Mouse (Mus musculus) limb, embryonic 15.5 days (tissue): ENCODE measurements at regions not wholly inside any gene's neighbourhood (a gene's known extent, or its start where the extent isn't known, plus 50 kb on each side); places are given as distances from the start of the nearest gene placed in this dataset.

Experiments
- ATAC-seq: fragments of 200-750 bp; cut with Nextera tagmentation; 2 replicates; pipeline ENCODE4 v1.8.0; 2017; ENCODE audit warnings: low read depth, moderate TSS enrichment; ENCODE audit not compliant: insufficient number of reproducible peaks, low FRiP score, low TSS enrichment
- H3K27ac ChIP-seq: fragments of 300-500 bp; sonication (generic); 2 replicates; pipeline ENCODE4 v1.5.1; 2015; ENCODE audit warnings: moderate library complexity, mild to moderate bottlenecking, inconsistent platforms
- H3K27me3 ChIP-seq: fragments of 300-500 bp; sonication (generic); 2 replicates; pipeline ENCODE4 v1.6.1; 2015; ENCODE audit warnings: inconsistent platforms
- H3K36me3 ChIP-seq: fragments of 300-500 bp; sonication (generic); 2 replicates; pipeline ENCODE4 v1.6.1; 2015; ENCODE audit warnings: inconsistent platforms
- H3K4me1 ChIP-seq: fragments of 300-500 bp; sonication (generic); 2 replicates; pipeline ENCODE4 v1.6.1; 2015; ENCODE audit warnings: inconsistent platforms
- H3K4me2 ChIP-seq: fragments of 300-500 bp; sonication (generic); 2 replicates; pipeline ENCODE4 v1.6.1; 2015; ENCODE audit warnings: mild to moderate bottlenecking, inconsistent platforms
- H3K4me3 ChIP-seq: fragments of 300-500 bp; sonication (generic); 2 replicates; pipeline ENCODE4 v1.5.1; 2015; ENCODE audit warnings: mild to moderate bottlenecking, inconsistent platforms
- H3K9ac ChIP-seq: fragments of 300-500 bp; sonication (generic); 2 replicates; pipeline ENCODE4 v1.6.1; 2015; ENCODE audit warnings: inconsistent platforms
- H3K9me3 ChIP-seq: fragments of 300-500 bp; sonication (generic); 2 replicates; pipeline ENCODE4 v1.6.1; 2016; ENCODE audit warnings: inconsistent platforms
- WGBS: fragments of 180-500 bp; shearing (Covaris S2); methylation state at CpG from one replicate; pipeline ENCODE4 v1.1.7; 2015; 5-methylcytosine and 5-hydroxymethylcytosine counted together

DNA sequence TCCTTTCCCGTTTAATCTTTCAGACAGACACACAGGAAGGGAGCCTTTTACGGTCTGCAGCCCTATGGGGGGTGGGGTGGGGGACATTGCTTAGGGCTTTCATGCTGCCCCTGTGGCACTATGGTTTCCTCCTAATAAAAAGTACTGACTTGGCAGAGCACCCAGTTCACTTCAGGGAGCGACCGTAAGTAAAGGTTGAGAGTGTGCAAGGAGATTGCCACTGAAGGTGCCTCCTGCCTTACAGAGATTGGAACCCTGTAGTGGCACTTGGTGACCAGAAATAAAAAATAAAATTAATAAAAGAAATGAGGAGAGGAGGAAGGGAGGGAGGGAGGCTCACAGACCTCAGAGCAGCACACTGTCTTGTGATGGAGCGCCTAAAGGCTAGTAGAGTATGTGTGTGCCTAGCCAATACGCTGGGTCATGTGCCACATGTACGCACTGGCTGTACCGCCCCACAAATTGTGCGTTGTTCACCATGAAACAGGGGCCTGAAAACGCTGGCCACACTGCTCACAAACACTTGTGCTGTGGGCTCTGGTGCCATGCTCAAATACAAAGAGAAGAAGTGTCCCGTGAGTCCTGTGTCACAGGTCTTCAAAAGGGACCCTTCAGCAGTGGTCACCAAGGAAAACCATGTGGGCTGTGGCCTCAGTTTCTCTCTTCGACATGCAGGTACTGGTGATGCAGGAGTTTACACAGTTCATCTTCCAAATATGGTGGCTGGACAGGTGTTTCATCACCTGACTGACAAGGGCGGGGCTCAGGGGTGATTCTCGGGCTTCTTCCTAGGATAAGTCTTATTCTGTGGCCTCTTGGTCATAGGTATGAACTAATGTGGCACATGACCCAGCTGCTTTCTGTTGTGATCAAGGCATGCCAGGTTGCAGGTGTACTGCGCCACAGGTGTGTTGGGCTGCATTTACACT is 250.5 kb upstream of the Irx4 start:
- Histone ChIP-seq H3K9ac (no peak overlapping the region), H3K27me3 (no peaks in the 10 kb centered on the region), H3K4me3 (no peak overlapping the region), H3K4me1 (peaks cover 12% of the 10 kb centered on the region; the same call in 1 of the 2 replicates), H3K4me2 (peak overlapping the region; percentile 8), H3K36me3 (no peaks in the 10 kb centered on the region), H3K27ac (no peak overlapping the region), H3K9me3 (no peaks in the 10 kb centered on the region)
- no peak for ATAC-seq
- 69% methylated on average over 15 of the region's 15 CpGs for WGBS

DNA sequence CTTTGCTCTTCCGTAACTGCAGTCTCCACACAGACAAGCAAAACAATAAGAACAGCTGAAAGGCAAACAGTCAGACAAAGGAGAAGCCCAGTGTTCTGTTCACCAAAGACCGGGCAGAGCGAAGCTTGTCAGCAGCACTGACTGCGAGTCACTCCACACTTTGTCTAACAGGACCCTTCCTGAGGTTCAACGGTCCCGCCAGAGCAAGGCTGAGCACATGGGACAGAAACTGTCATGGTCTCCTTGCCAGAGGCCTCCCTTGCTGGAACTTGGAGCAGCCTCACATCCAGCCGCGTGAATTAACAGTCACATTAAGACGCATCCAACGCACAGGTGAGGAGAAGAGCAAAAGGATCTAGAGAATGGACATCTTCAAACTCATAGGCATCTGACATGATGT is 241.1 kb upstream of the Irx4 start:
- H3K4me1 ChIP-seq = no peaks in the 10 kb centered on the region
- H3K27me3 ChIP-seq = no peaks in the 10 kb centered on the region
- no peak overlapping the region for H3K9ac ChIP-seq
- H3K27ac ChIP-seq = no peak overlapping the region
- no peak for ATAC-seq
- H3K4me2 ChIP-seq = no peak overlapping the region
- WGBS = 89% methylated on average over 10 of the region's 10 CpGs
- no peaks in the 10 kb centered on the region for H3K9me3 ChIP-seq
- H3K4me3 ChIP-seq = no peak overlapping the region
- no peaks in the 10 kb centered on the region for H3K36me3 ChIP-seq

DNA sequence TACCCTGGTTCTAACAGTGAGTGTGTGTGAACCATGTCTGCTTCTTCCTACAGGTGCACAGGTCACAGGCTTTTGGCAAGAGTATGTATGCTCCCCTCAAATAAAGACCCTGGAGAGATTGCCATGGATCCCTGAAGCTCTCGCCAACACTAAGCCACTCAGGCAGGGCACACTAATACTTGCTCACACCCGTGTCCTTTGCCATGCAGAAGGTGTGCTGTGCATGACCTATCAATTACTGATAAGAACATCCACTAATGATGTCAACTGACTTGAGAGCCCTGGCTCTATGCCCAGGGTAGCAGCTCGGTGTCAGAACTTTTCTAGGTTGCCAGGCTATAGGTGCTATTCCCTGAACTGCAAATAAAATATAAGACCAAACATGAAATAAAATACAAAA is 229.1 kb upstream of the Irx4 start:
- no peak for ATAC-seq
- H3K4me3 ChIP-seq = no peak overlapping the region
- no peaks in the 10 kb centered on the region for H3K36me3 ChIP-seq
- 0 out of 2 replicates have a peak, but pooled peaks cover 3% of the 10 kb centered on the region for H3K27me3 ChIP-seq
- no peak overlapping the region for H3K9ac ChIP-seq
- H3K27ac ChIP-seq = no peak overlapping the region
- H3K4me1 ChIP-seq = no peaks in the 10 kb centered on the region
- no peak overlapping the region for H3K4me2 ChIP-seq
- WGBS = 66% methylated on average over 3 of the region's 3 CpGs
- H3K9me3 ChIP-seq = no peaks in the 10 kb centered on the region

DNA sequence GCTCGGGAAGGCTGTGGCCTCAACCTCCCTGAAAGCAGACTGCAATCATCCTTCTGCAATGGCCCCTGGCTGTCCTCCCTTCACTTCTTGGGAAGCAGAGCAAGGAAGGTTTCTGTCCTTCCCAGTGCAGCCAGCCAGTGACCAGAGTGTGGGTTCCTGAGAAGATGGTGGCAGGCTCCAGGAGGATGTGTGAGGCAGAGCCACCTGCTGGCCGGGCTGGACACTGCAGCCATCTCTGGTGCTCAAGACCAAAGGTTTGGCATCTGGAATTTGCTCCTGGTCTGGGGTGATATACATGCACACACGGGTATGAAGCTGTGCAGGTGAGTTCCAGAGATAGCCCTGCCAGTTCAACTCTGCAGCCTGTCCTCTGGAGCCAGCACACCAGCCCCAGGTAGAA is 227.2 kb upstream of the Irx4 start:
- no peak for ATAC-seq
- Histone ChIP-seq H3K27me3 (0 out of 2 replicates have a peak, but pooled peaks cover 3% of the 10 kb centered on the region), H3K9ac (no peak overlapping the region), H3K36me3 (no peaks in the 10 kb centered on the region), H3K4me3 (no peak overlapping the region), H3K4me1 (no peaks in the 10 kb centered on the region), H3K4me2 (no peak overlapping the region), H3K27ac (no peak overlapping the region), H3K9me3 (no peaks in the 10 kb centered on the region)
- WGBS = 31% methylated on average over 3 of the region's 3 CpGs

DNA sequence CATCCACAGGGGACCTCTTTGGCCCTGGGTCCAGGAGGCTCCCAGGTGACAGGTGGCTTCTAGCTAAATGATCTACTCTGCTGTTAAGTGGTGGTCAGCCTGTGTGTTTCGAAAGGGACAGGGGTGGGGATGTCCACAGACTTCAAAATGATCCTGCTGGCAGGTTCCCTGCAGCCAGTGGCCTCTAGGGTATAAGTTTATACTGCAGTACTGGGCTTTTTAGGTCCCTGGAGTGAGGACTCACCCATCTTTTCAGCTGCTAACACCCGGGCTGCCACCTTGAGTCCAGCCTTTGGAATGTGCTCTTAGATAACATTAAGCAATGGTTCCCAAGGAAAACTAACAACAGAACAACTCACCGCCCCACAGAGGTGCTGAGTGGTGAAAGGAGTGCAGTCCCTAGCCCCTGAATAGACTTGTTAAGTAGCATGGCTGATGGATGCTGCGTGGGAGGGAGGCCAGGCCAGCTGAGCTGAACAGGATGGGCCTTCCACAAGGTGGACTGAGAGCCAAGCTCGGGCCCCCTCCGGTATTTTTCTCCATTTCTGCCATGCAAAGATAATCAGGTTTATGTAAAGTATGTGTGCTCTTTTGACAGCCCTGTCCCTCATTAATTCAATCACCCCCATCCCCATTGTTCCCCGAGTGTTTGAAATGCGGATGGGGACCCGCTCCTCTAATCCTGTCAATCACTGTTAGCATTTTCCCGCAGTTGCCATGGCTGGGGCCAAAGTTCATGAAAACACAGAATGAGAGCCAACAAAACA is 226.0 kb upstream of the Irx4 start:
- Histone ChIP-seq H3K27me3 (0 out of 2 replicates have a peak, but pooled peaks cover 3% of the 10 kb centered on the region), H3K4me3 (no peak overlapping the region), H3K4me1 (no peaks in the 10 kb centered on the region), H3K9ac (no peak overlapping the region), H3K4me2 (no peak overlapping the region), H3K9me3 (no peaks in the 10 kb centered on the region), H3K27ac (no peak overlapping the region), H3K36me3 (no peaks in the 10 kb centered on the region)
- ATAC-seq = no peak
- WGBS = 39% methylated on average over 10 of the region's 10 CpGs

DNA sequence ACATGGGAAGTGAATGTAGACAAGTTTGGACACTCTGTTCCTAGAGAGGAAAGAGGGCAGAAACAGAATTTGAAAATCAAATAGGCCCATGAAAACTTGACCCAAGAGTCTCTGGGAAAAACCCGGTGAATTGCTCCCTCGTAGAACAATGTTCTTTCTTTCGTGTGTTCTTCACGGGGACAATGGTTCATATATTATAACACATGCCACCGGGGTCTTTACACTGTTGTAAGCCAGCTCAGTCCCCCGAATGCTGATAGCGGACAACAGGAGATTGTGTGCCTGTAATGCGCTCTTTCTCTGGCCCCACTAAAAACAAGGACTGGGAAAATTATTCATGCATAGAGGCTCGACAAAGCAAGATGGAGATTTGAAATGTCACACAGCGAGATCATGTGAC is 225.4 kb upstream of the Irx4 start:
- Histone ChIP-seq H3K9me3 (no peaks in the 10 kb centered on the region), H3K4me1 (no peaks in the 10 kb centered on the region), H3K9ac (no peak overlapping the region), H3K4me2 (no peak overlapping the region), H3K4me3 (no peak overlapping the region), H3K27me3 (0 out of 2 replicates have a peak, but pooled peaks cover 3% of the 10 kb centered on the region), H3K27ac (no peak overlapping the region), H3K36me3 (no peaks in the 10 kb centered on the region)
- no peak for ATAC-seq
- 84% methylated on average over 10 of the region's 10 CpGs for WGBS

DNA sequence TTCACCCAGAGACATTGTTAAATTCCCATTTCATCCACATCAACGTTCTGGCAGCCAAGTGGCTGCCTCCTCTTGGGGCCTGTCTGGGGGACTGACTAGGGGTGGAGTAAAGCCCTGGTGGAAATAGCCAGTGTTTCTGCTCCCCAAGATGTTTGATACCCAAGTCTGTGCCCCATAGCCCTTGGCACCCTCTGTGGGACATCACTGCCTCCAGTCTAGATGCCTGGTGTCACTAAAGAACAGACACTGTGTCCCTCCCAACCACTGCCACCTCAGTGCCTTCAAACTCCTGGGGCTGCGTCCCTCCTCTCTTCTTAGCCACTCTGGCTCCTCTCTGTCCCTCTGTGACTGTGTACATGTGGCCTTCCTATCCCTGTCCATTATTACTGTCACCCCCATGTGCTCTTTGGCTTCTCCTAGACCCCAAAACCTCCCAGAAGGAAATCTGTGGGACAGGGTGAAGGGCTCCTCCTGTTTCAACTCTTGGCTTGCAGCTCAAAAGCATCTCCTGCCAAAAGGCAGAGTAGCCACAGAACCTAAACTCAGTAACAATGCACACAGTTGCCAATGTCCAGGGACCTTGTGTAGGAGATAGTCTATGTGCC is 224.8 kb upstream of the Irx4 start:
- H3K4me3 ChIP-seq = no peak overlapping the region
- no peaks in the 10 kb centered on the region for H3K4me1 ChIP-seq
- H3K9me3 ChIP-seq = no peaks in the 10 kb centered on the region
- H3K9ac ChIP-seq = no peak overlapping the region
- 0 out of 2 replicates have a peak, but pooled peaks cover 3% of the 10 kb centered on the region for H3K27me3 ChIP-seq
- no peak for ATAC-seq
- no peaks in the 10 kb centered on the region for H3K36me3 ChIP-seq
- H3K27ac ChIP-seq = no peak overlapping the region
- 62% methylated on average over 2 of the region's 2 CpGs for WGBS
- H3K4me2 ChIP-seq = no peak overlapping the region

DNA sequence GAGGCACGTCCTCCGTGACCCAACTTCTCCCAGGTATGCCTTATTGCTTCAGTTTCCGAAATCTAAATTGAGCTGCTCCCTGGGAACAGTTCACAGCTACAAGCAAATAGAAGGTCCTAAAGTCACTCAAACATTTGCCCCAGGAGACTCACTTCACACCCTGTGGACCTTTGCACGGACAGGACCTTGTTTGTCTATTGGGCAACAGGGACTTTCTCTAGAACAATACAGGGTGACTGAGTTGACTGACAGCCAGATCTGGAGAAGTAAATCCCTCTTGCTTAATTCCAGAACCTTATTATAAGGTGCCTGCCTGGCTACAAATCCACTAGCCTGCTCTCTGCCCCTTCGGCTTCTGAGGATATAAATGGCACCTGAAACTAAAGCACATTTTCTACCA is 220.5 kb upstream of the Irx4 start:
- Histone ChIP-seq H3K4me2 (no peak overlapping the region), H3K27me3 (0 out of 2 replicates have a peak, but pooled peaks cover 3% of the 10 kb centered on the region), H3K4me3 (no peak overlapping the region), H3K4me1 (no peaks in the 10 kb centered on the region), H3K36me3 (no peaks in the 10 kb centered on the region), H3K9ac (no peak overlapping the region), H3K27ac (no peak overlapping the region), H3K9me3 (no peaks in the 10 kb centered on the region)
- ATAC-seq = no peak
- WGBS = 75% methylated on average over 5 of the region's 5 CpGs

DNA sequence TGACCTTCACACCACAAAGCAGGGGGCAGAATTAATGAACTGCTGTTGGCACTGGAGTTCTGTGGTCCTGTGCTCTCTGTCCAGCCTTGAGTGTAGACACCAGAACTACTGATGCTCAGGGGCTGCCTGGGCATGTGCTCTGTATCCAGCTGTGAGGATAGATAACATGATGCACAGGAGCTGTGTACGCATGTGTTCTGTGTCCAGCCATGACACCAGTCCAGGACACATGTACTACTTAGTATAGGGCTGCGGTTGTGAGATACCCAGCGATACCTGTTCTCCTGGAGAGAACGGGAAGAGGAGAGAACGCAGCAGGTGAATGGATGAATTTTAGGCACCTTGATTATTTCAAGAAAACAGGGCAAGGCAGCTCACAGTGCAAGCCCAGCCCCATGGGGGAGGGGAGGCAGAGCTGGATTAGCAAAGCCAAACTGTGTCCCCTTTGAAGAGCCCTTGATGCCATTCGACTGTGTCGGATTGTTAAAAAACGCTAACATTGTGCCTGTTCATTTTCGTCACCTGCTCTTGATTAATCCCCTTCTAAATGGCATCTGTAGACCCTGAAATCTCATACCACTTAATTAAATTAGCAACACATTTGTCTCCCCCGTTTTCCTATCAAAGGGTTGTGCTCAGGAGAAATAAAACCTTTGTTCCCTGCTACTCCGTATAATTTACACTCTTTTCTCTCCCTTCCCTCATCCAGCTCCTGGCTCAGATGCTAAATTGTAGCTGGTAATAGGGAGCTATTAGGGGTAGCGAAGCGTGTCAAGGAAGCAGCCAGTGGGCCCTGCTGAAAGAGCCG is 218.8 kb upstream of the Irx4 start:
- WGBS = 32% methylated on average over 14 of the region's 14 CpGs
- H3K4me2 ChIP-seq = no peak overlapping the region
- no peak overlapping the region for H3K4me3 ChIP-seq
- no peaks in the 10 kb centered on the region for H3K36me3 ChIP-seq
- no peak overlapping the region for H3K9ac ChIP-seq
- H3K27ac ChIP-seq = no peak overlapping the region
- ATAC-seq = no peak
- no peaks in the 10 kb centered on the region for H3K9me3 ChIP-seq
- no peaks in the 10 kb centered on the region for H3K27me3 ChIP-seq
- no peaks in the 10 kb centered on the region for H3K4me1 ChIP-seq

DNA sequence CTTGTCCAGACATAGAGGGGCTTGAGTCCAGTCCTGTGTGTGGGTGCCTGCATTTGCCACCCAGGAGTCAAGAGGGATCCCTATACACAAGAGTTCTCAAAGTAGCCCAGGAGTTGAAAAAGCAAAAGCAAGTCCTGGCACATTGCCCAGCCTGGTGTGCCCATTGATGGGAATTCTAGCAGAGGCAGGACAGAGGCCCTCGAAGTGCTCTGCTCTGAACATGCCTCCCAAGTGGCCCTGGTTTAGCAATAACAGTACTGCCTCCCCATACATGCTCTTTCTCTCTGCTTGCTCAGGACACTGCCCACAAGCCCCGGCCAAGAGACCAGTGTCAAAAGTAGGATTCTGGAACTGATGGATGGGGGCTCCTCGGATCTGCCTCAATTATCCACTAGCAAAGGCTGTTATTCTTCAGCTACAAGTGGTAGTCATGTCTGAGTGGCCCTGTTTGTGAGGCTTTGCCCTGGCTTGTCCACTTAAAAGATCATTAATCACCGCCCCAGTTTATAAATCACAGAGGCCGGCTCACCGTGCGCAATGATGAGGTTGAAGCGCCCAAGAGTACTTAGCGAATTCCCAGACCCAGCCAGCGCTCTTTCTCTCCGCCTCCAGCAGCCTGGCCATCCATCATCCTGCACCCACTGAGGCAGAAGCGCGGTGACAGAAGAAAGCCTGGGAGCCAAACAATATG is 190.3 kb upstream of the Irx4 start:
- Histone ChIP-seq H3K36me3 (no peaks in the 10 kb centered on the region), H3K4me1 (0 out of 2 replicates have a peak, but pooled peaks cover 5% of the 10 kb centered on the region), H3K4me2 (no peak overlapping the region), H3K27me3 (peaks cover 15% of the 10 kb centered on the region; the same call in 1 of the 2 replicates), H3K27ac (no peak overlapping the region), H3K9me3 (no peaks in the 10 kb centered on the region), H3K4me3 (no peak overlapping the region), H3K9ac (no peak overlapping the region)
- ATAC-seq = no peak
- WGBS = 25% methylated on average over 13 of the region's 13 CpGs

DNA sequence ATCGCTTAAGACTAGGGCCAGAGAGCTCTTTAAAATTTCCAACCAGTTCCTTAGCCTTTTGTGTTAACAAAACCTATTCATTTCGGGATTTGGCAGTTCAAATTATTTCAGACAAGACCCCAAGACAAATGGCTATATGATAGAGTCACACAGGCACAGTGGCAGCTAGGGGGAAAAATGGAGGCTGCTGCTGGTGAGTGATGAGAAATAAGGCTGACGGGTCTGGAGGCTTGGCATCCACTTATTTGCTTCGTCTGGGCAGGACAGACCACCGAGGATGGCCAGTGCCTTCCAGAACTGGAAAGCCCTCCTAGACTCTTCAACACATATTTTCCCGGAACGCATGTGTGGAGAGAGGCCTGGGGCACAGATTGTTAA is 189.8 kb upstream of the Irx4 start:
- no peak overlapping the region for H3K4me3 ChIP-seq
- H3K27ac ChIP-seq = no peak overlapping the region
- peaks cover 15% of the 10 kb centered on the region; the same call in 1 of the 2 replicates for H3K27me3 ChIP-seq
- no peak overlapping the region for H3K4me2 ChIP-seq
- no peak overlapping the region for H3K9ac ChIP-seq
- no peak for ATAC-seq
- 0 out of 2 replicates have a peak, but pooled peaks cover 5% of the 10 kb centered on the region for H3K4me1 ChIP-seq
- no peaks in the 10 kb centered on the region for H3K36me3 ChIP-seq
- 30% methylated on average over 7 of the region's 7 CpGs for WGBS
- no peaks in the 10 kb centered on the region for H3K9me3 ChIP-seq
